23 mouse cellular contexts compared by ENCODE assay signal in genomic region chr17:74414671-74415070, GRCm38 (mm10). TPM values are rescaled to one million over a fixed set of nuclear protein-coding genes. Genes with fewer than 3 reads are reported as not detected.
A peak's percentile ranks its signal among the peaks of the same experiment; 100 is the strongest.
DNase-seq lines count a peak whose midpoint lies in the region; ATAC-seq lines count a peak whose summit lies in the region.
"Had no signal": no experiment of that assay in that cellular context is flagged by ENCODE, and none has a peak within 500 bp of the region (broad histone marks: within the 10 kb centered on the region; RNA-seq: fewer than 3 reads in every experiment).

No protein-coding gene starts in this region.

- peaks cover 74% of the 10 kb centered on the region for H3K36me3 ChIP-seq in forebrain, embryonic 13.5 days (ENCODE audit: poor library complexity, severe bottlenecking)

- H3K9me3 ChIP-seq in forebrain, embryonic 13.5 days (replicated peaks) = no peaks in the 10 kb centered on the region
- H3K9me3 ChIP-seq: embryonic facial prominence, embryonic 15.5 days; forebrain, embryonic 10.5 days; forebrain, embryonic 15.5 days; heart, embryonic 13.5 days; hindbrain, embryonic 12.5 days had no signal

- WGBS in forebrain, embryonic 13.5 days = 80% methylated on average over 1 of the region's 1 CpGs

- H3K4me3 ChIP-seq in forebrain, embryonic 13.5 days = no peak overlapping the region
- H3K4me3 ChIP-seq: embryonic facial prominence, embryonic 15.5 days; erythroblast, embryonic 14.5 days; forebrain, embryonic 10.5 days; forebrain, embryonic 15.5 days; heart, embryonic 13.5 days; hindbrain, embryonic 12.5 days had no signal

- no peak overlapping the region for H3K9ac ChIP-seq in forebrain, embryonic 13.5 days
- H3K9ac ChIP-seq: embryonic facial prominence, embryonic 15.5 days; forebrain, embryonic 15.5 days; heart, embryonic 13.5 days; hindbrain, embryonic 12.5 days had no signal

- no peaks in the 10 kb centered on the region for H3K4me1 ChIP-seq in forebrain, embryonic 13.5 days
- H3K4me1 ChIP-seq: embryonic facial prominence, embryonic 15.5 days; forebrain, embryonic 10.5 days; forebrain, embryonic 15.5 days; heart, embryonic 13.5 days; hindbrain, embryonic 12.5 days had no signal

- no peak overlapping the region for H3K27ac ChIP-seq in forebrain, embryonic 13.5 days
- H3K27ac ChIP-seq: embryonic facial prominence, embryonic 15.5 days; forebrain, embryonic 10.5 days; forebrain, embryonic 15.5 days; heart, embryonic 13.5 days; hindbrain, embryonic 12.5 days had no signal

- peak; percentile 60 for DNase-seq in heart, adult 11 months
- DNase-seq in heart, postnatal 10 days = no peak
- DNase-seq in layer of hippocampus, adult 9-10 months (ENCODE audit: low spot score) = no peak
- DNase-seq in kidney, adult 18-20 months = no peak
- DNase-seq: adrenal gland, postnatal 14 days; cerebellum, adult 18-20 months; cerebellum, adult 9-11 months; cerebellum, postnatal 36 days; gastrocnemius, postnatal 36 days; heart, postnatal 4 days had no signal

- no peaks in the 10 kb centered on the region for H3K27me3 ChIP-seq in forebrain, embryonic 13.5 days
- H3K27me3 ChIP-seq: embryonic facial prominence, embryonic 15.5 days; forebrain, embryonic 15.5 days; heart, embryonic 13.5 days; hindbrain, embryonic 12.5 days; Patski had no signal

- H3K4me2 ChIP-seq in forebrain, embryonic 13.5 days = no peak overlapping the region
- H3K4me2 ChIP-seq: embryonic facial prominence, embryonic 15.5 days; forebrain, embryonic 15.5 days; heart, embryonic 13.5 days; hindbrain, embryonic 12.5 days had no signal

- ATAC-seq in granulocyte monocyte progenitor cell, adult 5-6 weeks (replicated peaks; ENCODE audit: poor library complexity, severe bottlenecking) = peak; percentile 74
- peak; percentile 70 for ATAC-seq in megakaryocyte progenitor cell, adult 5-6 weeks (replicated peaks; ENCODE audit: poor library complexity)
- no peak for ATAC-seq in forebrain, embryonic 13.5 days
- ATAC-seq: activated CD4-positive, CD25-positive, alpha-beta regulatory T cell, adult 4 months; forebrain, embryonic 15.5 days; hindbrain, embryonic 16.5 days; inflammation-experienced regulatory T-cells, adult 6 months; Patski had no signal

- intact Hi-C loops in heart, postnatal 10 days (cut with DNase I) = no loop called here

RNA-seq across cellular contexts. Expression of gene Slc30a6, which starts 19.3 kb away (rescaled TPM):
- 10 to 100 TPM; 10.9 to 11.6 TPM for total RNA-seq in heart, postnatal 10 days (2021)
- 4.5 and 15.7 TPM in 2 replicates for total RNA-seq in granulocyte monocyte progenitor cell, adult 5-6 weeks (2014; fragmentation: Nextera tagmentation)
- 6.8 and 13.4 TPM in 2 replicates for total RNA-seq in granulocyte monocyte progenitor cell, adult 5-6 weeks (2017)
- total RNA-seq in megakaryocyte progenitor cell, adult 5-6 weeks (2015) = 20.2 and 26.4 TPM in 2 replicates
- 14.8 and 19.6 TPM in 2 replicates for total RNA-seq in megakaryocyte progenitor cell, adult 5-6 weeks (2017)
- 28.8 and 33.2 TPM in 2 replicates for polyA plus RNA-seq in forebrain, embryonic 13.5 days (2015; fragmentation: Nextera tagmentation; extraction: Ambion mirVana)

RNA-seq across cellular contexts. Expression of gene Nlrc4, which starts 44.3 kb away (rescaled TPM):
- under 1 TPM; 0.30 to 0.31 TPM for total RNA-seq in heart, postnatal 10 days (2021)
- 7.8 and 12.3 TPM in 2 replicates for total RNA-seq in granulocyte monocyte progenitor cell, adult 5-6 weeks (2014; fragmentation: Nextera tagmentation)
- total RNA-seq in granulocyte monocyte progenitor cell, adult 5-6 weeks (2017) = 10.3 and 10.4 TPM in 2 replicates
- total RNA-seq in megakaryocyte progenitor cell, adult 5-6 weeks (2015) = 6.3 and 8.5 TPM in 2 replicates
- 8.6 and 9.4 TPM in 2 replicates for total RNA-seq in megakaryocyte progenitor cell, adult 5-6 weeks (2017)
- polyA plus RNA-seq in forebrain, embryonic 13.5 days (2015; fragmentation: Nextera tagmentation; extraction: Ambion mirVana) = 0.23 and 0.31 TPM in 2 replicates
- polyA plus RNA-seq: erythroblast, embryonic 14.5 days had no signal

Comparison
In these comparisons a context has a peak if more than half of its experiments do, and no peak if none do; other contexts are left out.
1. RNA of gene Nlrc4, which starts 44.3 kb away (total RNA-seq): 7.8 to 12.3 TPM in granulocyte monocyte progenitor cell, adult 5-6 weeks and 6.3 to 9.4 TPM in megakaryocyte progenitor cell, adult 5-6 weeks; 0.30 to 0.31 TPM in heart, postnatal 10 days; every median in the first group is over 4 times any median in the second.